ENCODE assay signal across 8 mouse cellular contexts in genomic region chr2:128698693-128699181, GRCm38 (mm10). TPM values are rescaled to one million over a fixed set of nuclear protein-coding genes. Genes with fewer than 3 reads are reported as not detected.
A peak's percentile ranks its signal among the peaks of the same experiment; 100 is the strongest.
DNase-seq lines count a peak whose midpoint lies in the region; ATAC-seq and TF ChIP-seq lines count a peak whose summit lies in the region.

Gene Mertk (plus strand): TSS chr2:128698956.

- WGBS in forebrain, embryonic 15.5 days = under 1% methylated on average over 30 of the region's 30 CpGs
- under 1% methylated on average over 30 of the region's 30 CpGs for WGBS in liver, embryonic 13.5 days (ENCODE audit: insufficient replicate concordance)
- WGBS in neural tube, embryonic 12.5 days = 1% methylated on average over 30 of the region's 30 CpGs

- no peak for DNase-seq in G1E (ENCODE audit: low spot score)
- DNase-seq in cerebellum, adult 11 months = peak; percentile 24
- peak; percentile 90 to 94 for DNase-seq in heart, postnatal 10 days
- DNase-seq in kidney, postnatal 4 days = peak; percentile 96 to 97
- DNase-seq in liver, embryonic 13.5 days = peak; percentile 33
- DNase-seq in testis, postnatal 14 days (ENCODE audit: low spot score) = peak; percentile 89

- peak within 1 kb of the TSS; percentile 45 for H3K9ac ChIP-seq in forebrain, embryonic 15.5 days (replicated peaks)
- H3K9ac ChIP-seq in liver, embryonic 13.5 days = peak within 1 kb of the TSS; percentile 68
- peak within 1 kb of the TSS; percentile 54 for H3K9ac ChIP-seq in neural tube, embryonic 12.5 days

- no peak for TF ChIP-seq CTCF in G1E (IDR thresholded peaks at IDR 0.05; ENCODE audit: low read depth, low read length)

- H3K4me2 ChIP-seq in forebrain, embryonic 15.5 days (replicated peaks) = peak within 1 kb of the TSS; percentile 93
- peak within 1 kb of the TSS; percentile 61 for H3K4me2 ChIP-seq in liver, embryonic 13.5 days
- H3K4me2 ChIP-seq in neural tube, embryonic 12.5 days (replicated peaks) = peak within 1 kb of the TSS; percentile 93

- H3K27ac ChIP-seq in forebrain, embryonic 15.5 days (replicated peaks) = 0 out of 2 replicates have a peak within 1 kb of the TSS, but pooled peaks have one; percentile 27
- H3K27ac ChIP-seq in liver, embryonic 13.5 days = peak within 1 kb of the TSS; percentile 53
- no peak within 1 kb of the TSS for H3K27ac ChIP-seq in neural tube, embryonic 12.5 days

- peaks cover 51% of the 10 kb centered on the region for H3K27me3 ChIP-seq in G1E (ENCODE audit: insufficient read depth, low read length)
- peaks cover 17% of the 10 kb centered on the region; the same call in 1 of the 2 replicates for H3K27me3 ChIP-seq in forebrain, embryonic 15.5 days
- H3K27me3 ChIP-seq in liver, embryonic 13.5 days = peaks cover 51% of the 10 kb centered on the region
- H3K27me3 ChIP-seq in neural tube, embryonic 12.5 days (replicated peaks) = no peaks in the 10 kb centered on the region

- H3K36me3 ChIP-seq in G1E (replicated peaks) = no peaks in the 10 kb centered on the region
- H3K36me3 ChIP-seq in forebrain, embryonic 15.5 days = no peaks in the 10 kb centered on the region
- no peaks in the 10 kb centered on the region for H3K36me3 ChIP-seq in liver, embryonic 13.5 days
- H3K36me3 ChIP-seq in neural tube, embryonic 12.5 days = no peaks in the 10 kb centered on the region

- H3K9me3 ChIP-seq in G1E (replicated peaks) = no peaks in the 10 kb centered on the region
- no peaks in the 10 kb centered on the region for H3K9me3 ChIP-seq in forebrain, embryonic 15.5 days
- no peaks in the 10 kb centered on the region for H3K9me3 ChIP-seq in liver, embryonic 13.5 days (replicated peaks)
- no peaks in the 10 kb centered on the region for H3K9me3 ChIP-seq in neural tube, embryonic 12.5 days

- intact Hi-C loops in heart, postnatal 10 days (cut with DNase I) = loop anchor here (1.0 to 5.0 kb wide), 3 partner anchors 52 to 244 kb away; partner anchors contain the start of gene Zc3h8

- H3K4me3 ChIP-seq in G1E (ENCODE audit: low read depth, low read length) = peak within 1 kb of the TSS; percentile 13; the same call in 1 of the 2 replicates
- peak within 1 kb of the TSS; percentile 46 for H3K4me3 ChIP-seq in forebrain, embryonic 15.5 days
- H3K4me3 ChIP-seq in liver, embryonic 13.5 days (replicated peaks) = peak within 1 kb of the TSS; percentile 60
- H3K4me3 ChIP-seq in neural tube, embryonic 12.5 days = peak within 1 kb of the TSS; percentile 51

- peaks cover 13% of the 10 kb centered on the region; the same call in 1 of the 2 replicates for H3K4me1 ChIP-seq in G1E (ENCODE audit: insufficient read depth, low read depth, low read length)
- peaks cover 23% of the 10 kb centered on the region for H3K4me1 ChIP-seq in forebrain, embryonic 15.5 days
- H3K4me1 ChIP-seq in liver, embryonic 13.5 days (replicated peaks) = peaks cover 8% of the 10 kb centered on the region
- peaks cover 12% of the 10 kb centered on the region for H3K4me1 ChIP-seq in neural tube, embryonic 12.5 days

- ATAC-seq in G1E (ENCODE audit: extremely low read depth, insufficient number of reproducible peaks, low FRiP score, poor library complexity, severe bottlenecking) = no peak
- ATAC-seq in forebrain, embryonic 15.5 days (replicated peaks) = peak; percentile 84
- peak; percentile 87 for ATAC-seq in liver, embryonic 13.5 days (ENCODE audit: low read depth)
- peak; percentile 92 for ATAC-seq in neural tube, embryonic 12.5 days (ENCODE audit: low FRiP score, low read depth)

RNA-seq across cellular contexts. Expression of gene Mertk, which starts in this region (rescaled TPM):
- total RNA-seq in G1E (2014; fragmentation: Nextera tagmentation) = not detected in 2 replicates
- total RNA-seq in G1E (2017) = 0.05 and 0.17 TPM in 2 replicates
- polyA plus RNA-seq in G1E (2012) = not detected in 2 replicates
- 0.65 and 0.91 TPM in 2 replicates for polyA plus RNA-seq in forebrain, embryonic 15.5 days (2015; fragmentation: Nextera tagmentation; extraction: Ambion mirVana)
- 1 to 10 TPM; 5.2 to 6.7 TPM for total RNA-seq in heart, postnatal 10 days (2021)
- 3.4 and 4.1 TPM in 2 replicates for polyA plus RNA-seq in liver, embryonic 13.5 days (2015; fragmentation: Nextera tagmentation; extraction: Ambion mirVana)
- polyA plus RNA-seq in neural tube, embryonic 12.5 days (2016; fragmentation: Nextera tagmentation; extraction: Ambion mirVana) = 3.1 and 3.6 TPM in 2 replicates

Comparison
In these comparisons a context has a peak if more than half of its experiments do, and no peak if none do; other contexts are left out.
1. RNA of gene Mertk (total RNA-seq): 5.2 to 6.7 TPM in heart, postnatal 10 days; 0.05 to 0.17 TPM in G1E; every median in the first group is over 4 times any median in the second.
2. Peak in ATAC-seq, H3K4me3 ChIP-seq, H3K27ac ChIP-seq, H3K9ac ChIP-seq and H3K4me2 ChIP-seq in forebrain, embryonic 15.5 days; RNA of the gene not detected or under 1 TPM.
3. Peak in every context shown above with its lines, with median percentiles within 50 percentile points of each other: H3K4me3 ChIP-seq, H3K4me2 ChIP-seq and H3K9ac ChIP-seq.